Mouse (Mus musculus) olfactory bulb, adult 2 months (tissue): ENCODE data around the gene Lsg1.
A peak's percentile ranks its signal among the peaks of the same experiment; 100 is the strongest.

Experiments
- CTCF ChIP-seq: fragments of 200-500 bp; IDR thresholded peaks from 2 replicates; pipeline ENCODE4 v1.5.1; 2012; ENCODE audit warnings: low read depth, mild to moderate bottlenecking, low read length, moderate library complexity; ENCODE audit not compliant: insufficient read depth
- POLR2A ChIP-seq: fragments of 200-500 bp; IDR thresholded peaks from 2 replicates; pipeline ENCODE4 v1.6.1; 2012; ENCODE audit warnings: mild to moderate bottlenecking, low read depth, low read length, moderate library complexity; ENCODE audit not compliant: insufficient read depth

GRCm38 (mm10) chr16:30596959-30597681, 9.7 kb upstream of the Lsg1 start:
- peak; percentile 87 for TF ChIP-seq CTCF
- TF ChIP-seq POLR2A: no peak
